Mouse (Mus musculus): Measurements from ENCODE around the gene Wnt16. TPM values are rescaled to one million over a fixed set of nuclear protein-coding genes. Genes with fewer than 3 reads are reported as not detected.

The Wnt16 gene
- 0.27 and 0.69 TPM in 2 replicates for polyA plus RNA-seq (2012; rRNA removed)

GRCm38 (mm10) chr6:22288004-22288736 is at the start of gene Wnt16:
Gene Wnt16, plus strand, starts transcription at chr6:22288227.

Other genes starting within 250 kb of the Wnt16 start
- 0.99 and 1.2 TPM in 2 replicates for gene Fam3c, start 68.0 kb downstream of the Wnt16 start, polyA plus RNA-seq (2012; rRNA removed)